Mouse (Mus musculus) limb, embryonic 11.5 days (tissue): ENCODE data around the gene Scube2. TPM values are rescaled to one million over a fixed set of nuclear protein-coding genes. Genes with fewer than 3 reads are reported as not detected.
A peak's percentile ranks its signal among the peaks of the same experiment; 100 is the strongest.

Experiments
- ATAC-seq: fragments of 200-750 bp; cut with Nextera tagmentation; 2 replicates; pipeline ENCODE4 v1.8.0; 2017; ENCODE audit warnings: low read depth; ENCODE audit not compliant: insufficient number of reproducible peaks, low FRiP score, low TSS enrichment
- DNase-seq: peaks from one replicate; pipeline ENCODE4 v3.0.0-alpha.2; 2015; ENCODE audit warnings: low spot score
- H3K27ac ChIP-seq: fragments of 300-500 bp; sonication (generic); replicated peaks from 2 replicates; pipeline ENCODE4 v1.5.1; 2014; ENCODE audit warnings: low read depth, mild to moderate bottlenecking, low read length
- H3K27me3 ChIP-seq: fragments of 300-500 bp; sonication (generic); 2 replicates; pipeline ENCODE4 v1.6.1; 2014; ENCODE audit warnings: mild to moderate bottlenecking, low read length, mixed read lengths; ENCODE audit not compliant: control insufficient read depth, insufficient read depth
- H3K36me3 ChIP-seq: fragments of 300-500 bp; sonication (generic); 2 replicates; pipeline ENCODE4 v1.6.1; 2014; ENCODE audit warnings: mild to moderate bottlenecking, low read length, moderate library complexity, mixed read lengths; ENCODE audit not compliant: control insufficient read depth, insufficient read depth
- H3K4me1 ChIP-seq: fragments of 300-500 bp; sonication (generic); 2 replicates; pipeline ENCODE4 v1.6.1; 2014; ENCODE audit warnings: low read length, mixed read lengths; ENCODE audit not compliant: control insufficient read depth, insufficient read depth
- H3K4me2 ChIP-seq: fragments of 300-500 bp; sonication (generic); 2 replicates; pipeline ENCODE4 v1.6.1; 2014; ENCODE audit warnings: low read depth, mild to moderate bottlenecking, moderate library complexity; ENCODE audit not compliant: severe bottlenecking
- H3K4me3 ChIP-seq: fragments of 300-500 bp; sonication (generic); 2 replicates; pipeline ENCODE4 v1.5.1; 2014; ENCODE audit warnings: low read depth, low read length
- H3K9ac ChIP-seq: fragments of 300-500 bp; sonication (generic); 2 replicates; pipeline ENCODE4 v1.6.1; 2014; ENCODE audit warnings: mild to moderate bottlenecking, low read length
- H3K9me3 ChIP-seq: fragments of 300-500 bp; sonication (generic); 2 replicates; pipeline ENCODE4 v1.6.1; 2016; ENCODE audit warnings: low read length; ENCODE audit not compliant: control insufficient read depth
- WGBS: fragments of 180-500 bp; shearing (Covaris S2); extraction: QIAGEN DNeasy Blood & Tissue Kit; methylation state at CpG from one replicate; pipeline ENCODE4 v1.1.7; 2014; 5-methylcytosine and 5-hydroxymethylcytosine counted together
- polyA plus RNA-seq: library from polyadenylated mRNA; unstranded; fragments of >200 nt; fragmentation: Nextera tagmentation; extraction: Ambion mirVana; gene quantifications from 2 replicates; pipeline ENCODE4 v1.2.1, GENCODE M21; 2014

Scube2 gene
- polyA plus RNA-seq, 1 experiment from 2014 or later = 0.40 TPM

- H3K4me3 ChIP-seq = no peak overlapping the region
- no peaks in the 10 kb centered on the region for H3K4me1 ChIP-seq
- DNase-seq (no peak), ATAC-seq (no peak)
- no peaks in the 10 kb centered on the region for H3K9me3 ChIP-seq
- H3K4me2 ChIP-seq = no peak overlapping the region
- no peaks in the 10 kb centered on the region for H3K36me3 ChIP-seq
- no peaks in the 10 kb centered on the region for H3K27me3 ChIP-seq
- H3K27ac ChIP-seq = no peak overlapping the region
- WGBS = 85% methylated on average over 1 of the region's 1 CpGs
- no peak overlapping the region for H3K9ac ChIP-seq
Measured at GRCm38 (mm10) chr7:109886249-109886648, 20.8 kb upstream of the Scube2 start.

DNA sequence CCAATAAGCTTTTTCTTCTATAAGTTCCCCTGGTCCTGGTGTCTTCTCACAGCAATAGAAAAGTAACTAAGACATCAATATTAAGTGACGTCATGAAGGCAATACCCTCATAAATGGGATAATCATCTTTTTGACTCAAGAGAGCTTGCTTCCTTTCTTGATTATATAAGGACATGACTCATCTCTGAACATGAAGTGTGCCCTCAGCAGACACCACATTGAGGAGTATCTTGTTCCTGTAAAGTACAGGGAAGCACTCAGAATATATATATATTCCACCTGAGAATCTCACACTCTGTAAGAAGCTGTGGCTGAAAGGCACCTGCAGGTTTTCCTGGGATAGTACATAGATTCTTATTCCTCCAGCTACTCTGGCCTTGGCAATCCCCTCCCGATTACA lies 17.1 kb upstream of the Scube2 start:
- Histone ChIP-seq H3K4me2 (no peak overlapping the region), H3K4me3 (no peak overlapping the region), H3K9ac (no peak overlapping the region), H3K27ac (no peak overlapping the region), H3K4me1 (no peaks in the 10 kb centered on the region), H3K27me3 (no peaks in the 10 kb centered on the region), H3K36me3 (no peaks in the 10 kb centered on the region), H3K9me3 (no peaks in the 10 kb centered on the region)
- DNase-seq (no peak), ATAC-seq (no peak)
- 92% methylated on average over 2 of the region's 2 CpGs for WGBS

DNA sequence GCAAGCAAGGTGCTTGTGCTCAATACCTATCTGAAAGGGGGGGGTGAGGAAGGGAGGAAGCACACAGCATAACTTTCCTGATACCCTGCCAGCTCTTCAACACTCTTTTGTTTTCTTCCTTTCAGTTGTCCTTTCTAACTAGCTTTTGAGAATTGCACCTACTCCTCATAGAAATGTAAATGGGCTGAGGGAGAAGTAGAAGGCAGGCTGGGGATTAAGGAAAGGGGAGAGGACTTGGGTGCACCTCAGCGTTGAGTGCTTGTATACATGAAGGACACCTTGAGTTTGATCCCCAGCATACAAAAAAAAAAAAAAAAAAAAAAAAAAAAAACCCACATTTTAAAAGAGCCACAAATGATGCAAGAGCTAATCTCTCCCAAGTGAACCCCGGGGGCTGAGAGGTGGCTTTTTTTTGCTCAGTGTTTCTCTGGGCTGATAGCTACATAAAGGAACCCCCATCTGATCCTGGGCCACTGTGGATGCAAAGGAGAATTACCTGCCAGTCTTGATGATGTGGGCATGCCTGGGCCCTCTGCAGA lies 16.2 kb upstream of the Scube2 start:
- ATAC-seq (no peak), DNase-seq (no peak)
- Histone ChIP-seq H3K27ac (no peak overlapping the region), H3K4me3 (no peak overlapping the region), H3K9me3 (no peaks in the 10 kb centered on the region), H3K36me3 (no peaks in the 10 kb centered on the region), H3K4me1 (no peaks in the 10 kb centered on the region), H3K4me2 (no peak overlapping the region), H3K27me3 (no peaks in the 10 kb centered on the region), H3K9ac (no peak overlapping the region)
- 58% methylated on average over 2 of the region's 2 CpGs for WGBS

DNA sequence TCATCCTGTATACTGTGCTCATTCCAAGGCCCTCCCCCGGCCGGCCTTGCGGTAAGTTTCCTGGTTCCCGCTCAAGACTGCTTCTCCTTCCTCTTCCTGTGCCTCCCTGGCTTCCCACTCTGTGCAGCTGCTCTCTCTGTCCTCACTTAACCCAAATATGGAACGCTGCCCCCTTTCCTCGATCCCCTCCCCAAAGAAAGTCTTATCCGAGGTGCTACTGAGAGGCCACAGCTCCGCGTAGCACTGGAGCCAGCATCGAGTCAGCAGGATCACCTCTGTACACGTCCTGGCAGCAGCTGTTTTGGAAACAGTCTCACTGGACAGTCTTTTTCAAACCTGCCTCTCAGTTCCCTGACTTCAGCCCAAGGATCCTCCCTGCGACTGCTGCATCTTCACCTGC lies 13.7 kb upstream of the Scube2 start:
- DNase-seq = no peak
- Histone ChIP-seq H3K36me3 (no peaks in the 10 kb centered on the region), H3K9ac (no peak overlapping the region), H3K27ac (no peak overlapping the region), H3K27me3 (no peaks in the 10 kb centered on the region), H3K4me1 (no peaks in the 10 kb centered on the region), H3K4me3 (no peak overlapping the region), H3K4me2 (0 out of 2 replicates have a peak overlapping the region, but pooled peaks have one; percentile 1), H3K9me3 (no peaks in the 10 kb centered on the region; the same call in 1 of the 2 replicates)
- 64% methylated on average over 12 of the region's 12 CpGs for WGBS
- no peak for ATAC-seq

- 58% methylated on average over 8 of the region's 8 CpGs for WGBS
- Histone ChIP-seq H3K36me3 (no peaks in the 10 kb centered on the region), H3K9ac (no peak overlapping the region), H3K9me3 (no peaks in the 10 kb centered on the region; the same call in 1 of the 2 replicates), H3K27ac (no peak overlapping the region), H3K27me3 (no peaks in the 10 kb centered on the region), H3K4me3 (no peak overlapping the region), H3K4me1 (no peaks in the 10 kb centered on the region), H3K4me2 (no peak overlapping the region)
- no peak for DNase-seq
- ATAC-seq = no peak
Measured at GRCm38 (mm10) chr7:109876085-109876484, 10.6 kb upstream of the Scube2 start.

- H3K36me3 ChIP-seq = no peaks in the 10 kb centered on the region
- H3K9ac ChIP-seq = no peak overlapping the region
- 54% methylated on average over 3 of the region's 3 CpGs for WGBS
- no peaks in the 10 kb centered on the region for H3K27me3 ChIP-seq
- H3K4me3 ChIP-seq = no peak overlapping the region
- no peak overlapping the region for H3K4me2 ChIP-seq
- no peak overlapping the region for H3K27ac ChIP-seq
- no peak for DNase-seq
- no peaks in the 10 kb centered on the region; the same call in 1 of the 2 replicates for H3K9me3 ChIP-seq
- no peak for ATAC-seq
- H3K4me1 ChIP-seq = no peaks in the 10 kb centered on the region
Measured at GRCm38 (mm10) chr7:109875598-109875997, 10.1 kb upstream of the Scube2 start.

- Histone ChIP-seq H3K4me3 (no peak overlapping the region), H3K9ac (no peak overlapping the region), H3K36me3 (no peaks in the 10 kb centered on the region), H3K4me2 (no peak overlapping the region), H3K27me3 (no peaks in the 10 kb centered on the region), H3K27ac (no peak overlapping the region), H3K9me3 (no peaks in the 10 kb centered on the region; the same call in 1 of the 2 replicates), H3K4me1 (no peaks in the 10 kb centered on the region)
- no peak for ATAC-seq
- no peak for DNase-seq
Measured at GRCm38 (mm10) chr7:109875033-109875432, 9.6 kb upstream of the Scube2 start.

- H3K27ac ChIP-seq = no peak overlapping the region
- no peak overlapping the region for H3K4me3 ChIP-seq
- no peaks in the 10 kb centered on the region; the same call in 1 of the 2 replicates for H3K9me3 ChIP-seq
- 59% methylated on average over 5 of the region's 5 CpGs for WGBS
- no peak for ATAC-seq
- no peak overlapping the region for H3K9ac ChIP-seq
- H3K4me2 ChIP-seq = no peak overlapping the region
- H3K4me1 ChIP-seq = no peaks in the 10 kb centered on the region
- no peak for DNase-seq
- no peaks in the 10 kb centered on the region for H3K27me3 ChIP-seq
- H3K36me3 ChIP-seq = no peaks in the 10 kb centered on the region
Measured at GRCm38 (mm10) chr7:109873170-109873569, 7.7 kb upstream of the Scube2 start.

DNA sequence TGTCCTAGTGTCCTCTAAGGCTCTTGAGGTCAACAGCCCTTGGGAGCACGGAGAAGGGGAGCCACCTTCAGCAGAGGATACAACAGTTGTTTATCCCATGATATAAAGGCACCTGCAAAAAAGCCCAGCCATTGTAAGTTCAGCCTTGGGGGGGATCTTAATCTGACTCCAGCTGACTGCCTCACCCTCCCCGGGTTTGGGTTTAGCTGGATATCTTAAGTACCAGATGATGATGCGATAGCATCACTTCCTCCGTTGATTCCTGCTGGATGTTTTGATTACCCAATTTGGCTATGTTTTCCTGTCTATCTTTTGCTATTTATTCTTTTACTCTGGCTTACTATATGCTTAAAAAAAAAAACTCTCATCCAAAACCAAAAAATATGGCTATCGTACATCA lies 5.8 kb upstream of the Scube2 start:
- no peak for DNase-seq
- no peak overlapping the region for H3K4me2 ChIP-seq
- 86% methylated on average over 5 of the region's 5 CpGs for WGBS
- no peak overlapping the region for H3K4me3 ChIP-seq
- no peak overlapping the region for H3K9ac ChIP-seq
- no peak overlapping the region for H3K27ac ChIP-seq
- H3K9me3 ChIP-seq = no peaks in the 10 kb centered on the region; the same call in 1 of the 2 replicates
- peaks cover 3% of the 10 kb centered on the region; the same call in 1 of the 2 replicates for H3K4me1 ChIP-seq
- ATAC-seq = no peak
- no peaks in the 10 kb centered on the region for H3K36me3 ChIP-seq
- no peaks in the 10 kb centered on the region for H3K27me3 ChIP-seq
